Mouse (Mus musculus) MEL (cell line): ENCODE results near the gene Nudt14.

ENCODE experiments used
- BHLHE40 ChIP-seq: IDR thresholded peaks from 2 replicates; pipeline ENCODE4 v1.6.1; 2012; ENCODE audit warnings: low read depth, mild to moderate bottlenecking, inconsistent platforms, low read length, improper control_type of control experiment, borderline replicate concordance
- MAX ChIP-seq: IDR thresholded peaks from 2 replicates; pipeline ENCODE4 v1.6.1; 2011; ENCODE audit warnings: low read length, improper control_type of control experiment
- POLR2A ChIP-seq, 2 experiments: IDR thresholded peaks; 2 replicates each; pipeline ENCODE4 v1.6.1; 2011 to 2012; ENCODE audit warnings: low read length in 2 of 2, mild to moderate bottlenecking in 2 of 2, control low read depth in 1 of 2, improper control_type of control experiment in 1 of 2, low read depth in 1 of 2, moderate library complexity in 1 of 2; ENCODE audit not compliant: control insufficient read depth in 1 of 2, insufficient read depth in 1 of 2, poor library complexity in 1 of 2

DNA sequence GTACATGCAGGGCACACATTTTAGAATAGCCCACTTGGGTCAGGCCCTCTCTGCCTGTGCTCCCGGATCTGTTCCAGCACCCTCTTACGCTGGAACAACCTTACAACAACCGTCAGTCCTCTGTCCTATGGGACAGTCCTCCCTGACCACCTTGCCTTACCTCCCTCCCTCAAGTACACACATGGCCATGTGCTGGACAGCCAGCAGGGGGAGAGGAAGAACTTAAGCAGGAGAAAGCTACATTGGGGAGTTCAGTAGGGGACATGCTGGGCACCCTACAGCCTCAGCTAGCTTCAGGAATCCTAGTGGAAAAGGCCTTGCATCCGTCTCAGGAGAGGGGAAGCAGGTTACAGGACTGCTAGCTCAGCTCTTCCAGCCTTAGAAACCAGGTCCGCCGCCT is 16.0 kb downstream of the Nudt14 start:
- TF ChIP-seq MAX (no peak), POLR2A (IDR thresholded peaks at IDR 0.05; ENCODE audit: control insufficient read depth in 1 of 2, insufficient read depth in 1 of 2, low read depth in 1 of 2, low read length in 2 of 2, poor library complexity in 1 of 2) (no peak), BHLHE40 (no peak)
